Mouse (Mus musculus): ENCODE data around the gene Gpr171.

- TF ChIP-seq CTCF (IDR thresholded peaks at IDR 0.05; ENCODE audit: borderline replicate concordance, extremely low read depth, insufficient read depth, insufficient read length) (no peak), POLR2A (IDR thresholded peaks at IDR 0.05; ENCODE audit: borderline replicate concordance, extremely low read depth, insufficient read depth, insufficient read length, poor library complexity, severe bottlenecking) (no peak)
Observed at GRCm38 (mm10) chr3:59131966-59132365, 30.3 kb upstream of the Gpr171 start.
